Mouse (Mus musculus) forebrain, postnatal 0 days (tissue): Measurements from ENCODE around the gene Eva1c. TPM values are rescaled to one million over a fixed set of nuclear protein-coding genes. Genes with fewer than 3 reads are reported as not detected.

ENCODE experiments used
- ATAC-seq: fragments of 200-750 bp; cut with Nextera tagmentation; 2 replicates; pipeline ENCODE4 v1.8.0; 2017; ENCODE audit warnings: mild to moderate bottlenecking, moderate library complexity
- DNase-seq: peaks from one replicate; pipeline ENCODE4 v3.0.0-alpha.2; 2015
- H3K27ac ChIP-seq: fragments of 300-500 bp; sonication (generic); 2 replicates; pipeline ENCODE4 v1.5.1; 2014; ENCODE audit warnings: low read depth, mild to moderate bottlenecking, antibody characterized with exemption, low read length, moderate library complexity, mixed read lengths
- H3K27me3 ChIP-seq: fragments of 300-500 bp; sonication (generic); 2 replicates; pipeline ENCODE4 v1.6.1; 2014; ENCODE audit warnings: mild to moderate bottlenecking, low read length, mixed read lengths; ENCODE audit not compliant: insufficient read depth
- H3K36me3 ChIP-seq: fragments of 300-500 bp; sonication (generic); 2 replicates; pipeline ENCODE4 v1.6.1; 2014; ENCODE audit warnings: mild to moderate bottlenecking, moderate library complexity; ENCODE audit not compliant: insufficient read depth
- H3K4me1 ChIP-seq: fragments of 300-500 bp; sonication (generic); 2 replicates; pipeline ENCODE4 v1.6.1; 2014; ENCODE audit warnings: antibody characterized with exemption; ENCODE audit not compliant: insufficient read depth
- H3K4me2 ChIP-seq: fragments of 300-500 bp; sonication (generic); 2 replicates; pipeline ENCODE4 v1.6.1; 2014; ENCODE audit warnings: low read depth, mild to moderate bottlenecking, moderate library complexity
- H3K4me3 ChIP-seq: fragments of 300-500 bp; sonication (generic); 2 replicates; pipeline ENCODE4 v1.5.1; 2014; ENCODE audit warnings: low read depth, low read length, mixed read lengths
- H3K9ac ChIP-seq: fragments of 300-500 bp; sonication (generic); 2 replicates; pipeline ENCODE4 v1.6.1; 2014; ENCODE audit warnings: mild to moderate bottlenecking
- H3K9me3 ChIP-seq: fragments of 300-500 bp; sonication (generic); 2 replicates; pipeline ENCODE4 v1.6.1; 2016; ENCODE audit warnings: low read length
- CTCF ChIP-seq: sonication (generic); IDR thresholded peaks from 2 replicates; pipeline ENCODE4 v1.5.1; 2016; ENCODE audit warnings: antibody characterized with exemption, control low read depth, low read depth
- WGBS: fragments of 180-500 bp; shearing (Covaris S2); extraction: QIAGEN DNeasy Blood & Tissue Kit; methylation state at CpG from one replicate; pipeline ENCODE4 v1.1.7; 2014; 5-methylcytosine and 5-hydroxymethylcytosine counted together
- polyA plus RNA-seq: library from polyadenylated mRNA; unstranded; fragments of >200 nt; fragmentation: Nextera tagmentation; extraction: Ambion mirVana; gene quantifications from 2 replicates; pipeline ENCODE4 v1.2.1, GENCODE M21; 2015
- total RNA-seq: library from RNA; depleted of rRNA; stranded (reverse); fragments of >200 nt; gene quantifications from 2 replicates; pipeline ENCODE4 v1.2.3, GENCODE M21; 2014

Gene Eva1c
- total and polyA plus RNA-seq, 2 experiments from 2014 or later, result 3.4 to 4.0 TPM

DNA sequence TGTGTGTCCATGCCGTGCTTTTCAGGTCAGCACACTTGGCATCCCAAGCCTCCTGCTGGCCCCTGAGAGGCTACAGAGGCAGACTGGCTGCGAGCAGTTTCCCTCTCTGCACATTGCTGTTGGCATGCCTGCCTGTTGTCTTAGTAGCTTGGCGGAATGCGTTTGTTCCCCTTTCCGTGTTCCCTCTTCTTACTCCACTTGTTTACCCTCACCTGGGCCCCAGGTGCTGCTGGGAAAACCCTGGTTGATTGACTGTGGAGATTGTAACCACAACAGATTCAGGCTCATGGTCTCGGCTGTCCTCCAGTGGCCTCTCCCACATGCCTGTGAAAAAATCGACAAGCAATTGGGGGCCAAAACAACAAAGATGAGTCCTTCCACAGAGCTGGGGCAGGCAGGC lies 22.2 kb downstream of the Eva1c start:
- Histone ChIP-seq H3K4me3 (no peak overlapping the region), H3K27ac (no peak overlapping the region), H3K4me2 (no peak overlapping the region), H3K36me3 (no peaks in the 10 kb centered on the region), H3K4me1 (peaks cover 16% of the 10 kb centered on the region; the same call in 1 of the 2 replicates), H3K9me3 (no peaks in the 10 kb centered on the region), H3K27me3 (no peaks in the 10 kb centered on the region), H3K9ac (no peak overlapping the region)
- no peak for TF ChIP-seq CTCF
- WGBS, result 66% methylated on average over 7 of the region's 7 CpGs
- ATAC-seq (no peak), DNase-seq (no peak)

DNA sequence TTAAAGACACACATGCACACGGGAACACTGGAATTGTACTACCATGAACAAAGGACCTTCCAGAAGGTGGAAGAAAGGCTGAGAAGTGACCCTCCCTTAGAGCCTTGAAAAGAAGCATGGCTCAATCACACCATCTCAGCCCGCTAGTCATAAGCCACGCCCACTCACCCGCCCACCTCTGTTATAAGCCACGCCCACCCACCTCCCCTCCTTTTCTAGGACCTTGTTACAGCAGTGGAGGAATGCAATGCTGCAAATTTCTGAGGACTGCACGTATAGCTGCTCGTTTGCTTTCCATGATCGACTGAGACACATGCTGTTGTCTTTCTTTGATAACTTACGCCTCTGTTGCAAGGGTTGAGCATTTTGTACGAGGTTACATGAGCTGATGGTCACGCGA lies 22.7 kb downstream of the Eva1c start:
- no peak overlapping the region for H3K9ac ChIP-seq
- no peaks in the 10 kb centered on the region for H3K36me3 ChIP-seq
- H3K4me3 ChIP-seq, result no peak overlapping the region
- DNase-seq (no peak), ATAC-seq (no peak)
- 45% methylated on average over 12 of the region's 12 CpGs for WGBS
- TF ChIP-seq CTCF, result no peak
- no peaks in the 10 kb centered on the region for H3K27me3 ChIP-seq
- no peak overlapping the region for H3K4me2 ChIP-seq
- no peak overlapping the region for H3K27ac ChIP-seq
- H3K9me3 ChIP-seq, result no peaks in the 10 kb centered on the region
- H3K4me1 ChIP-seq, result peaks cover 16% of the 10 kb centered on the region; the same call in 1 of the 2 replicates

DNA sequence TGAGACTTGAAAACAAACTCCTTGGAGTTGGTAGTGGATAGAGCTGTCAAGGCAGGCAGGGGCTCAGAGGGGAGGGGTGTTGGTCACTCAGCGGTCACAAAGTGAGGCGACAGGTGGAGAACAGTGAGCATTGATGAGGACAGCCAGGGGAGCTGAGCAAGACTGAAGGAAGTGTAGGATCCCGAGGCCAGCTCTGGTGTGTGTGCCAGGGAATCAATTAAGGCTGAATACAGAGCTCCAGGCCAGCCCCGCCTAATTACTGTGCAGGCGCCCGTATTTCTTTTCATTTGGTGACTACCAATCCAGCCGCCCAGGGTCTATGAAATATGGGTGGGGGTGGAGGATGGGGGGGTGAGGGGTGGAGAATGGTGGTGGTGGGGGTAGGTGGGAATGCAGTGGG lies 24.4 kb downstream of the Eva1c start:
- TF ChIP-seq CTCF, result no peak
- ATAC-seq, result peak; percentile 51

DNA sequence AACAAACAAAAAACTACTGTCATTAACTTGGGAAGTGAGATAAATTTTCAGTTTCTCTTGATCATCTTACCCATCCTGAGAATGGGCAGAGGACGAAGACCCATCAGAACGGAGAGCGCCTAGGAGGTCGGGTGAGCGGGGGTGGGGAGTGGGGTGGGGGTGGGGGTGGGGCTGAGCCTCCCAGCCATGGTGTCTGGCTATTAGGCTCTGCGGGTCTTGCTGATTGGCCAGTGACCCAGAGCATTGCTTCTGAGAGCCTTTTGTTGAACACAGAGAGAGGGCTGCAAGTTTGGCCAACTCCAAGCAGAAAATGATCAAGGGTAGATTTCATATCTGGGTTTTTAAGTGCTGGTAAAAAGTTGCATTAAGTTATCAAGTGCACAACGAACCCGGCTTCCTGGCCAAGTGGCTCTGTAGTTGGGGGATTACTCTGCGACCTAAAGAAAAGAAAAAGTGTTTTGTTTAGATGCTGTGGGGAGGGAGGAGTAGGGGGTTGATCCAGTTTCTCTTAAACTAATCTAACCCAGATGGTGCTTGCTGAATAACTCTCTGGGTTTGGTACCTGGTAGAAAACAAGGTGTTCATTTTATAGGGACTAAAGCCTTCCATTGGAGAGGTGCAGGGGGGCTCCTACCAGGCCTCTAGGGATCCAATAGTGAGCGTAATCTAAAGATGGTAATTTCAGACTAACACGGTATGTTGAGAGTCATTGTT lies 25.3 kb downstream of the Eva1c start:
- Histone ChIP-seq H3K36me3 (no peaks in the 10 kb centered on the region), H3K4me3 (no peak overlapping the region), H3K27ac (no peak overlapping the region), H3K9me3 (no peaks in the 10 kb centered on the region), H3K9ac (no peak overlapping the region), H3K27me3 (no peaks in the 10 kb centered on the region), H3K4me2 (no peak overlapping the region), H3K4me1 (0 out of 2 replicates have a peak, but pooled peaks cover 5% of the 10 kb centered on the region)
- ATAC-seq (no peak), DNase-seq (no peak)
- TF ChIP-seq CTCF, result no peak
- WGBS, result 46% methylated on average over 11 of the region's 11 CpGs

More for the DNA sequence above, 24.4 kb downstream of the Eva1c start:
- no peak for DNase-seq
- H3K27me3 ChIP-seq, result no peaks in the 10 kb centered on the region
- H3K4me3 ChIP-seq, result no peak overlapping the region
- H3K4me2 ChIP-seq, result no peak overlapping the region
- no peaks in the 10 kb centered on the region for H3K36me3 ChIP-seq
- WGBS, result 26% methylated on average over 7 of the region's 7 CpGs
- no peak overlapping the region for H3K27ac ChIP-seq
- no peaks in the 10 kb centered on the region for H3K9me3 ChIP-seq
- peaks cover 12% of the 10 kb centered on the region; the same call in 1 of the 2 replicates for H3K4me1 ChIP-seq
- H3K9ac ChIP-seq, result no peak overlapping the region

DNA sequence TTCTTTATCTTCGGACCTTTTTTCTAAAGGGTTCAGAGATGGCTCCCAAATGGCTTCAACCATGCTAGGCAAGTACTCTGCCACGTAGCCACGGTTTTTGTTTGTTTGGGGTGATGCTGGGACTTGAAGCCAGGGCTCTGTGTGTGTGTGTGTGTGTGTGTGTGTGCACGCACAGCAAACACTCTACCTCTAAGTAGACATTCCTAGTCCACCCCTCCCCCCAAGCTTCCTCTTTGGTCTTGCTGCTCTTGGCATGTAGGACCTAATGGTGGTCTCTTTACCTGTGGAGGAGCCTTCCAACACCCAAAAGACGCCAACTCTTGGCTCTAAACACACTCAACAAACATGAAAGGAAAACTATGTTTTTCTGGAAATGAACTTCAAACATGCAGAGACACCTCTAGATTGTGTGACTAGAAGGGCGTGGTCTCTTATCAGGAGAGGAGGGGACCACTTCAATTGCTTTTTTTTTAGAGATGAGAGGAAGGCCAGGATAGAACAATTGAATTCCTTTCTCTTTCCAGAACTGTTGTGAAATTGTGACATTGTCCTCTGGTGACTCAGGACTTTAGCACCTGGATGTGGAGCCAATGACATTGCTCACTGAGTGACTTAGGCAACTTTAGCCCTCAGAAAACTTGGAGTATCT lies 30.2 kb downstream of the Eva1c start:
- H3K9ac ChIP-seq, result no peak overlapping the region
- H3K27me3 ChIP-seq, result no peaks in the 10 kb centered on the region
- TF ChIP-seq CTCF, result no peak
- H3K9me3 ChIP-seq, result no peaks in the 10 kb centered on the region
- ATAC-seq (no peak), DNase-seq (no peak)
- WGBS, result 92% methylated on average over 6 of the region's 6 CpGs
- no peak overlapping the region for H3K4me3 ChIP-seq
- no peaks in the 10 kb centered on the region for H3K4me1 ChIP-seq
- no peaks in the 10 kb centered on the region for H3K36me3 ChIP-seq
- H3K27ac ChIP-seq, result no peak overlapping the region
- no peak overlapping the region for H3K4me2 ChIP-seq

DNA sequence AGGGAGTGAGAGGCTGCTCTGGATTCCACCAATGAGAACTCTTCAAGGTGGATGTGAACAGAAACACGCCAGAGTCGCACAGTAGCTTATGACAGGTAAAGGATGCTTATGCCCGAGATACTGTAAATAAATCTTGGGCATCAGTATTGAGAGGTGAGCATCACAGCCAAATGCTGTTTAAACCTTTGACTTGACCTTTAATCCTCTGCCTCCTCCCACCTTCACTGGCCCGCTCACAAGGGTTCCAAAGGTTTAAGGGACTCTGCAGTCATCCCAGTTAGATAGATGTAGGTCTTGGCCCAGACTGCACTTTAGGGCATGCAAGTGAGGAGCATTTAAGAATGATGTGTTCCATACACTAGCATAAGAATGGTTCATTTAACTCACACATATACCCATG lies 31.7 kb downstream of the Eva1c start:
- no peak for ATAC-seq
- H3K4me2 ChIP-seq, result no peak overlapping the region
- H3K4me1 ChIP-seq, result no peaks in the 10 kb centered on the region
- no peak overlapping the region for H3K27ac ChIP-seq
- WGBS, result 87% methylated on average over 4 of the region's 4 CpGs
- no peak overlapping the region for H3K9ac ChIP-seq
- H3K27me3 ChIP-seq, result no peaks in the 10 kb centered on the region
- no peak for DNase-seq
- no peaks in the 10 kb centered on the region for H3K36me3 ChIP-seq
- H3K9me3 ChIP-seq, result no peaks in the 10 kb centered on the region
- TF ChIP-seq CTCF, result no peak
- H3K4me3 ChIP-seq, result no peak overlapping the region

DNA sequence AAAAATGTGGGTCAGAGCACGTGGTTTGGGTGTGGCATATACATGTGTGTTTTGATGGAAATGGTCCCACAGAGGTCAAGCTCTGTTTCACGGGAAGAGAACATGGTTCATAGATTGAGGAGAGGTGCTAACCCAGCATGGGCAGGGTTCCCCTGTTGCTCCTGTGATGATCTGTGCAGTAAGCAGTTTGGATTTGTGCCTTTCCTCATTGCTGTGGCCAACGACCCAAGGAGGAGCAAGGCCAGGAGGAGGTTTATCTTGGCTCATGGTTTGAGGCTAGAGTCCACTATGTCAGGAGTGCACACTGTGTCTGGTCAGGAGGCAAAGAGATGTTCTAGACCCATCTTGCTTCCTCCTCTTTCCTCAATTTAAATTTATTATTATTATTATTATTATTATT lies 36.5 kb downstream of the Eva1c start:
- Histone ChIP-seq H3K4me3 (no peak overlapping the region), H3K27ac (no peak overlapping the region), H3K9ac (no peak overlapping the region), H3K27me3 (no peaks in the 10 kb centered on the region), H3K36me3 (no peaks in the 10 kb centered on the region), H3K4me1 (no peaks in the 10 kb centered on the region), H3K4me2 (no peak overlapping the region), H3K9me3 (no peaks in the 10 kb centered on the region)
- no peak for ATAC-seq
- DNase-seq, result no peak
- WGBS, result 76% methylated on average over 3 of the region's 3 CpGs
- TF ChIP-seq CTCF, result no peak
